Mouse (Mus musculus): ENCODE measurements at regions not wholly inside any gene's neighbourhood (a gene's known extent, or its start where the extent isn't known, plus 50 kb on each side); places are given as distances from the start of the nearest gene placed in this dataset.

- peak; percentile 92 for ATAC-seq (replicated peaks; ENCODE audit: poor library complexity)
Observed at GRCm38 (mm10) chr10:25118674-25119670, 188.7 kb downstream of the Akap7 start.

DNA sequence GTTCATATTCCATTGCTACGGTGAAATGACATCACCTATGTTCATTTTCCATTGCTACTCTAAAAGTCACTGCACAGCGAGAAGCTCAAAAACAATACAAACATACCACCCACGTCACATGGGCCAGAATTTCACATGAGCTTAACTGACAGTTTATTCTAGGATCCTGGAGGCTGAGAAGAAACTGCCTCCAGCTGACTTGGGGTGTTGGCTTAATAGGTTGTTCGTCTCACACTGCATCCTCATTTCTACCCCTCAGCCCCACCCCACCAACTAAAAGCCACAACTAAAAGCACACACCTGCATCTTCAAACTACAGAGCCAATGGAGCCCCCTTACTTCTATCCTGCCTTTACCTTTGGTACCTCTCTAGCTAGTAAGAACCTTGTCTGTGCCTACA is 187.0 kb upstream of the Arg1 start:
- no peak for ATAC-seq (replicated peaks; ENCODE audit: poor library complexity)

DNA sequence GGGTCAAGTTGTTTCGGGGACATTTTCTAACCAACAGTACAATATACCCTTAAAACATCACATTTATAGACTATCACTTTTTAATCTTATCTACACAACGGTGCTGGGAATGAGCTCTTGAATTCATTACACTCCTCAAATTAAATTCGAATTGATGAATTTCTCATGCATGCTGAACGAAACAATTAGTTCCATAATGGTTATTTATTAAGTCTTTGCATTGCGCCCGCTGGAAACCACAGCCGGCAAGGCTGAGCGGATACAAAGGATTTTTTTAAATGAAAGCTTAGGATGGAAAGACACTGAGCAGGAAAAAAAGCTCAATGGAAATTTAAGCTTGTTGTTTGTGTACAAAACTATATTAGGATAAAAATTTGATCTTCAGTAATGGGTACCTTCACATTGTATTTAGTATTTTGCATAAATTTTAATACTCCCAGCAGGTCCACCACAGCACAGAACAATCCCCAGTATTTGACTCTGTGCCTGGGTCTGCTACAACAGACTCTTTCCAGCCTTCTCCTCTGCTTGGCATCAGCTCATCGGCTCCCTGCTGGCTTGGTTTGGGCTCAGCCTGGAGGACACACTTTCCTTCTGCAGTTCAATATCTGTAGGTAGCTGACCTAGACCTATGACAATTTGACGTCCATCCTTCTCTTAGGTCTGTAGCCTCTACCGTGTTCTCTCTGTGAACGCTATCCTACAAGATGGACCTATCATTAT is 185.3 kb upstream of the Arg1 start:
- ATAC-seq (replicated peaks; ENCODE audit: poor library complexity) = no peak

GRCm38 (mm10) chr10:25111636-25112422 is 184.5 kb upstream of the Arg1 start:
- no peak for ATAC-seq (replicated peaks; ENCODE audit: poor library complexity)

DNA sequence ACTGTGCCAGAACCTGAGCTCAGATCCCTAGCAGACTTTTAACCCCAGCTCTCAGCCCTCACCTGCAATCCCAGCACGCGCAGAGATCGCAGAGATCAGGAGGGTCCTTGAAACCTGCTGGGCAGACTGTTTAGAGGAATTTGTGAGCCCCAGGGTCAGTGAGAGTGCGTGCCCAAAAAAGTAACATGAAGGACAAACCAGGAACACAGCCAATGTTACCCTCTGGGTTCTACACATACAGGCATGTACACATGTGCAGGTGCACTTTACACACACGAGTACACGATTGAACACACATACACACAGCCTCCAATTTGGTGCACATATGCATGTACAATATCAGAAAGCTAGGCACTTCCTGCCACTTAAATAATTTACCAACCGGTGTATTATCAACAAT is 183.9 kb upstream of the Arg1 start:
- no peak for ATAC-seq (replicated peaks; ENCODE audit: poor library complexity)

DNA sequence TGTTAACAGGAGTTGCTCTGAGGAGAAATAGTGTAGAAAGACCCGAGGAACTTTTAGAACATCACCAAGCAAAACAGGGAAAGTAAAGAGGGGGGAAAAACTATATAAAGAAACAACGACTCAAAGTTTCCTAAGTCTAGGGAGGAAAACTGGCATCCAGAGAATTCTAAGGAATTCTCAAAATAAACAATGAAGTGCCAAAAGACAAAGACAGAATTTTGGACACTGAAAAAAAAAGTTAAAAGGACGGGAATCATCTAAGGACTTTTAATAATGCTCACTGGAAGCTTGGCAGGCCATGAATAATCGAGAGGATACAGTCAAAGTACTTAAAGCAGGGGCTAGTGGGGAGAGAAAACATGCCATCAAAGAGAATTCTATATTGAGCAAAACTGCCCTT is 170.8 kb upstream of the Arg1 start:
- ATAC-seq (replicated peaks; ENCODE audit: poor library complexity) = no peak

DNA sequence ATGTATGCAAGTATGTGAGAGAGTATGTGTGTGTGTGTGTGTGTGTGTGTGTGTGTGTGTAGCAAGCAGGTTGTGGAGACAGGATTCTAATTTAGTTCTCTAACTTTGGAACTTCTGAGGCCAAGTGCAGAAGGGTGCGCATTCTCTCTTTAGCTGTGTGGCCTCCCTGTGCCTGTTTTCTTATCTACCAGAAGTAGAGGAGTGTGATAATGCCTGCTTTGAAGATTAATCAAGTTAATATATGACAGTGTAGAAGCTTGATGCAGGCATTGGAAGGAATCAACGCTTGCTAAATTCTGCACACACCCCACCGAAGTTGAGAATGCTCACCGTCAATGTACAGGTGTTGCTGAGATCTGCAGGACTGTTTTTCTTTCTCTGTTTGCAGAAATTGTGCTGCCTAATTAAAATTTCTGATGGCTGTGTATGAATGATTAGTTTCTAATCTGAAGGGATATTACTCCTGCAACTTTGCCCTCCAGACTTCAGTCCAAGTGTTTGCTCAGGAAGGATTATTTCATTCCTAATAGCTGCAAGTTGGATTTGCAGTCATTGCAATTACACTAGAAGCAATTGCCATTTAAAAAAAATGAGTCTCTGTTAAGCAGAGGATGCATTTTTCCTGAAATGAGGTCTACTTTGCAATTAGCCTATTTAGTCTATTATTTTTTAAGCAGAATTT is 162.6 kb upstream of the Arg1 start:
- no peak for ATAC-seq (replicated peaks; ENCODE audit: poor library complexity)

- ATAC-seq (replicated peaks; ENCODE audit: poor library complexity) = no peak
Observed at GRCm38 (mm10) chr10:25086745-25087144, 159.5 kb upstream of the Arg1 start.

- ATAC-seq (replicated peaks; ENCODE audit: poor library complexity) = no peak
Observed at GRCm38 (mm10) chr10:25082930-25083329, 155.6 kb upstream of the Arg1 start.

DNA sequence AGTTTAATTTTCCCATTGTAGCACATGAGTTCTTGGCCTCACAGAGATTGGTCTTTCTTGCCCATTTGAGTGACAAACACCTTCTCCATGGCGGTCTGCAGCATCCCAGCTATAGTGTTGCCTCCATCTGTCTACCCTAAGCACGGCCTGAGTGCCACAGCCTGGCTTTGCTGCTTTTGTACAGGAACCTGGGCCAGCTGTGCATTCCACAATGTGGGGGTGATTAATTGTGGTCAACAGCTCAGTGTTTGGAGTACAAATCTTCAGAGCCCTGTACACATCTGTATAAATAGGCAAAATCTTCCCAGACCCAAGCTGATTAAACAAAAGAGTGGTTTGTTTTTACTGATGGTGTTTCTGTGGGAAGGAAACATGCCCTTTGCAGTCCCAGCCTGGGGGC is 145.3 kb upstream of the Arg1 start:
- no peak for ATAC-seq (replicated peaks; ENCODE audit: poor library complexity)

DNA sequence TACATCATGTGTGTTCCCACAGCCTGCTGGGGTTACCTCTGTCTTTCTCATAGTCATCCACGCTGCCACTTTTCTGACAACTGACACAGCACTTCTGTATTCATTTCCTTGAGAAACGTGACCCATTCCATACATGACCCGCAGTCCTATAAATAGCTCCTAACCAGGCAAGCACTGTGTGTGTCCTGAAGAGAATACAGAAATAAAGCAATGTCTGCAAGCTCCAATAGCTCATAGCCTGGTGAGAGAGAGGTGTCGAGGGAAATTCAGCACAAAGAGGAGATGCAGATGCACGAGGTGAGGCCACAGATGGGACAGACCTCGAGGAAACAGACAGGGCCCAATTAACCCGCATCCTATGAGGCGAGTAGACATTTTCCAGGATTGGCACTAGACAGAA is 141.0 kb upstream of the Arg1 start:
- no peak for ATAC-seq (replicated peaks; ENCODE audit: poor library complexity)

GRCm38 (mm10) chr10:25064701-25065362 is 137.5 kb upstream of the Arg1 start:
- no peak for ATAC-seq (replicated peaks; ENCODE audit: poor library complexity)

DNA sequence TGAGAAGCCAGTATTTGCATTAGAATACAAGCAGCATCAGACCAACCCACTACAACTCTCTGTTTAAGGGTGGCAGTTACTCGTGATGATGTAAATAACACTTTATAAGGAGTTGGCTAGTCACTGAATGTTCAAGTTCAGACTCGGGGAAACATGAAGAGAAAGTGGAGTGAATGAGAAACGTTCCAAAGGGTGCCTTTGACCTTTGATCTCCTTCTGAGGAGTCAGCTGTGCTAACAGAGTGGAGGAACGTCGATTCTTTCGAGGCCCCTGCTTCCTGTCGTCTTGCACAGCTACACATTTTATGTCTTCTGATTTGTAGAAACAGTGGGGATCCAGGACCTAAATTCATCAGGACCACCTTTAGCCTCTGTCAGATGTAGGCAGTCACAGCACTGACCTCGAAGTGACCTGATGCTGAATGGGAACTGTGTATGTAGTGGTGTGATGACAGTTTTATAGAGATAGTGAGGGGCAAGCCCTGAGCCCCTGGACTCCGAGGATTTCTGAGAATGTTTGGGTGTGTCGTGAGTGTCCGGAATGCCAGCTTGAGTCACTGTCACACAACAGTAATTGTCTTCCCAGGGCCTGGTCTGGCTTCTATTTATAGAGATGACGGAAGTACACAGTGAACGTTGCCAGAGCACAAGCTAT is 134.2 kb upstream of the Arg1 start:
- no peak for ATAC-seq (replicated peaks; ENCODE audit: poor library complexity)

DNA sequence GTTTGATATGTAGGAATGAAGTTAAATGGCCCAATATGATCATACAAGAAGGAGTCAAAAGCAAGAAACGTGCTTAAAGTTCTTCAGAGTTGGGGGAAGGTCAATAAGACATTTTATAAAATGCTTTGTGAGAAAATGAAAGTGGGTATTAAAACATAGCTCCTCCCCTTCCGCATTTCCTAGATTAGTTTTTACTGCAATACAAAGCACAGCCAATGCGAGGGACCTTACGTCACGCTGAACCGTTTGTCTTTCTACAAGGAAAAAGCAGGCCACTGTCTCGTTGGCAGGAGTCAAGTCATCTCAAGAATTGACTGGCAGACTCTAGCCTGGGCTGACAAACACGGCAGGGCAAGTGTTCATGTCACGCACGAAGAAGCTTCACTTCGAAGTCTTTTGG is 131.4 kb upstream of the Arg1 start:
- peak; percentile 42; the same call in 1 of the 2 replicates for ATAC-seq (replicated peaks; ENCODE audit: poor library complexity)

DNA sequence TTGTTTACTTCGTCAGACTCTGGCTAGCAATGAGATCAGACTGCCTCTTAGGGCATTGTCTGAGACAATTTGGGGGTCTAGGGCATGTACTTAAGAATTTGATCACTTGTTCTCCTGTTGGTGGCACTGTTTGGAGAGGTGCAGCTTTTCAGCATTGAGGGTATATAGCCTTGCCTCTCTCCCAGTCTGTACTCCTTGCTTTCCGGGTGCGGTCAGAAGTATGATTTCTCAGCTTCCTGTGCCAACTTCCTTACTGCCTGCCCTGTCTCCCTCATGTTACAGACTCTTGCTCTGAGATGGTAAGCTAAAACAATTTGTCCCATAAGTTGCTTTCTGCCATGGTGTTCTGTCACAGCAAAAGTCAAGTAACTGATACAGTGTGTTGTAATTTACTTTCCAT is 124.7 kb upstream of the Arg1 start:
- peak; percentile 80 for ATAC-seq (replicated peaks; ENCODE audit: poor library complexity)

DNA sequence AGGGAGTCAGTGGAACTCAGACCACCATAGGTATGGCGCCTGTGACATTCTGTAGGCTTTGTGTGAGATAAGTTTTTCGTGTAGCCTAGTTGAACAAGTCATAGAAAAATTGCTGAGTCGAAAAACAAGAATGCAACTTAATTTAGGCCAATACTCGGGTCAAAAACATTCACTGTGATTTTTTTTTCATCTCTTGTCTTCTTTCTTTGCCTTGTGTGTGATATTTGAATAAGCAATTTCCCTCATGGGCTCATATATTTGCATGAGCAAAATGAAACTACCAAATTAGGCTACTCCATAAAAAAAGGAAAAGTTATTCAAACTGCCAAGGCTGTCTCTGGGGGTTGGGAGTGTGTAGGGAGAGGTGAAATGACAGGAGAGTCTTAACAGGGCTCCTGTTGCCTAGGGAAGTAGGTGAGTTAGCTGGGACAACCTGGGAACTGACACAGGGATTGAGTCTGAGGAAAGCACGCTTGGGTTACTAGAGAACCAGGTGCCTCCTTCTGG is 124.1 kb upstream of the Arg1 start:
- ATAC-seq (replicated peaks; ENCODE audit: poor library complexity) = no peak

- ATAC-seq (replicated peaks; ENCODE audit: poor library complexity) = no peak
Observed at GRCm38 (mm10) chr10:25041221-25041620, 113.9 kb upstream of the Arg1 start.

- ATAC-seq (replicated peaks; ENCODE audit: poor library complexity) = no peak
Observed at GRCm38 (mm10) chr10:25039926-25040325, 112.6 kb upstream of the Arg1 start.

DNA sequence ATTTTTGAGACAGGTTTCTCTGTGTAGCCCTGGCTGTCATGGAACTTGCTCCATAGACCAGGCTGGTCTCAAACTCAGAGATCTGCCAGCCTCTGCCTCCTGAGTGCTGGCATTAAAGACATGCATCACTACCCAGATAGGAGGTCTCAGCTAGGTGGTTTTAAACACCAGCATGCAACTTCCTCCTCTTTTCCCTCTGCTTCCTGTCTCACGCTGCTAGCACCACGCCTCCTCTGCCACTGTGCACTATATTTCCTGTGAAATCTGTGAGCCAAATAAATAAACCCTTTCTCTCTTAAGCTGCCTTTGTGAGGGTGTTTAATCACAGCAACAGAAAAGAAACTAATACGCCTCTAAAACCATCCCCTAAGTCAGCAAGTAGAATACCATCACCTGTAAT is 109.6 kb upstream of the Arg1 start:
- ATAC-seq (replicated peaks; ENCODE audit: poor library complexity) = 0 out of 2 replicates have a peak, but pooled peaks have one; percentile 50
